ENCODE assay signal across 8 mouse cellular contexts in the genomic region with DNA sequence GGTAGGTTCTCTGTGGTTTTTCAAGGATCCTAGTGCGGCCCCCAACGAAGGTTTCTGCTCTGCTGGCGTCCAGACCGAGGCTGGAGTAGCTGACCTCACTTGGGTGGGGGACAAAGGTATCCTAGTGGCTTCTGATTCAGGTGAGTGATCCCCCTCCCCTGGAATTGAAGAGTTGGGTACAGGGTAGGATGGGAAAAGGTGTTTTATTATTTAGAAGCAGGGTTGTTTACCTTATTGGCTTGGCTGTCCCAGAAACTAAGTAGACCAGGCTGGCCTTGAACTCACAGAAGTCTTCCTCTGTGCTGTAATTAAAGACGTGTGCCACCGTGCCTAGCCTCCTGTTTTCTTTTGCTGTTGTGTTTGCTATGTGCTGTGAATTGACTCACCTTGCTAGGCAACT. TPM values are rescaled to one million over a fixed set of nuclear protein-coding genes. Genes with fewer than 3 reads are reported as not detected.
DNase-seq lines count a peak whose midpoint lies in the region; ATAC-seq and TF ChIP-seq lines count a peak whose summit lies in the region.

Gene Atp5f1, minus strand, starts transcription at position 101 of the 400 bp plus-strand sequence.

- peaks cover 41% of the 10 kb centered on the region for H3K4me1 ChIP-seq in midbrain, embryonic 13.5 days (replicated peaks)

- H3K9me3 ChIP-seq in midbrain, embryonic 13.5 days, result no peaks in the 10 kb centered on the region

- peak within 1 kb of the TSS; percentile 94 for H3K4me3 ChIP-seq in midbrain, embryonic 13.5 days (replicated peaks)

- TF ChIP-seq CTCF in brain, embryonic 14.5 days (IDR thresholded peaks at IDR 0.05; ENCODE audit: borderline replicate concordance, extremely low read depth, insufficient read depth, insufficient read length), result no peak

- no peak for DNase-seq in layer of hippocampus, adult 8-10 months (ENCODE audit: low spot score in 2 of 2)
- no peak for DNase-seq in layer of hippocampus, adult 9-10 months (ENCODE audit: low spot score)
- DNase-seq in brain, embryonic 14.5 days (ENCODE audit: low read depth), result peak; percentile 1
- DNase-seq in layer of hippocampus, postnatal 10 days (ENCODE audit: low spot score in 2 of 2), result no peak
- no peak for DNase-seq in right cerebral cortex, postnatal 4 days
- no peak for DNase-seq in cerebellum, adult 18-20 months

- peak within 1 kb of the TSS; percentile 86 for H3K27ac ChIP-seq in midbrain, embryonic 13.5 days

- H3K4me2 ChIP-seq in midbrain, embryonic 13.5 days (replicated peaks), result peak within 1 kb of the TSS; percentile 89

- 7% methylated on average over 6 of the region's 6 CpGs for WGBS in midbrain, embryonic 13.5 days

- no peak for TF ChIP-seq POLR2A in brain, embryonic 14.5 days (IDR thresholded peaks at IDR 0.05; ENCODE audit: borderline replicate concordance, extremely low read depth, insufficient read depth, insufficient read length, poor library complexity, severe bottlenecking)

- no peak for ATAC-seq in granulocyte monocyte progenitor cell, adult 5-6 weeks (replicated peaks; ENCODE audit: poor library complexity, severe bottlenecking)
- ATAC-seq in midbrain, embryonic 13.5 days, result no peak

- H3K27me3 ChIP-seq in midbrain, embryonic 13.5 days, result no peaks in the 10 kb centered on the region

- H3K9ac ChIP-seq in midbrain, embryonic 13.5 days (replicated peaks), result peak within 1 kb of the TSS; percentile 97

- H3K36me3 ChIP-seq in midbrain, embryonic 13.5 days, result peaks cover 40% of the 10 kb centered on the region

RNA-seq across cellular contexts. Expression of gene Atp5f1, which starts in this region (rescaled TPM):
- total RNA-seq in layer of hippocampus, adult 8-10 months (2022), result 100 to 1,000 TPM; 237 to 261 (median 249) TPM
- 237 and 266 TPM in 2 replicates for polyA plus RNA-seq in brain, embryonic 14.5 days (2012; rRNA removed)
- 389 and 444 TPM in 2 replicates for total RNA-seq in granulocyte monocyte progenitor cell, adult 5-6 weeks (2014; fragmentation: Nextera tagmentation)
- 507 and 649 TPM in 2 replicates for total RNA-seq in granulocyte monocyte progenitor cell, adult 5-6 weeks (2017)
- 100 to 1,000 TPM; 325 to 334 TPM for total RNA-seq in layer of hippocampus, postnatal 10 days (2021)
- 541 and 556 TPM in 2 replicates for polyA plus RNA-seq in midbrain, embryonic 13.5 days (2015; fragmentation: Nextera tagmentation; extraction: Ambion mirVana)
